Mouse (Mus musculus): ENCODE results near the gene Ccr8.

DNA sequence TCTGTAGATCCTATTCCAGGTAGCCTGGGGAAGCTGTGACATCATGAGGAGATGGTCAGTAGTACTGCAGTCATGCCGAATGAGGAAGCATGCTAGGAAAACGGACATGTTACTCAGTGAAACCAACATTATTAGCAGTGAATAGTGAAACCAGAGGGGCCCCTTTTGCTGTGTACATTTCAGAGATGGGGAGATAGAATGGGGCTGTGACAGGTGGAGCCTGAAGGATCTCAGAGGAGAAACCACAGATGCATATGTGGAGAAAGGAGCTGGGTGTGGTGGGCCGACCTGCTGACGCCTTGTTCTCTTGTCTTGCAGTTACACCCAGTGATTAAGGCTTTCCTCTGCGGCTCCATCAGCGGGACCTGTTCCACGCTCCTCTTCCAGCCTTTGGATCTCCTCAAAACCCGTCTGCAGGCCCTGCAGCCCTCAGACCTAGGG, 24.3 kb downstream of the Ccr8 start:
- TF ChIP-seq CTCF (IDR thresholded peaks at IDR 0.05; ENCODE audit: low read depth, low read length) (no peak), POLR2A (IDR thresholded peaks at IDR 0.05; ENCODE audit: extremely low read depth, insufficient read depth, low read length) (no peak)
